Mouse (Mus musculus) liver, adult (tissue): ENCODE data around the gene Gorasp2.

Experiments used
- GATA4 ChIP-seq: IDR thresholded peaks from 2 replicates; pipeline ENCODE4 v1.6.1; 2014; ENCODE audit warnings: mild to moderate bottlenecking, low read length; ENCODE audit not compliant: insufficient replicate concordance

Gorasp2 gene

GRCm38 (mm10) chr2:70700851-70701250, 39.5 kb downstream of the Gorasp2 start:
- TF ChIP-seq GATA4 = no peak

- TF ChIP-seq GATA4 = no peak
Measured at GRCm38 (mm10) chr2:70701571-70701970, 40.2 kb downstream of the Gorasp2 start.

GRCm38 (mm10) chr2:70702403-70702802, 41.0 kb downstream of the Gorasp2 start:
- TF ChIP-seq GATA4 = no peak

GRCm38 (mm10) chr2:70708986-70709730, 47.8 kb downstream of the Gorasp2 start:
- TF ChIP-seq GATA4 = no peak

GRCm38 (mm10) chr2:70710236-70710635, 48.9 kb downstream of the Gorasp2 start:
- TF ChIP-seq GATA4 = no peak

- no peak for TF ChIP-seq GATA4
Measured at GRCm38 (mm10) chr2:70710878-70711277, 49.5 kb downstream of the Gorasp2 start.

- no peak for TF ChIP-seq GATA4
Measured at GRCm38 (mm10) chr2:70723610-70724243, 62.4 kb downstream of the Gorasp2 start.

GRCm38 (mm10) chr2:70727089-70727488, 65.7 kb downstream of the Gorasp2 start:
- TF ChIP-seq GATA4 = no peak

- TF ChIP-seq GATA4 = no peak
Measured at GRCm38 (mm10) chr2:70735534-70735933, 74.2 kb downstream of the Gorasp2 start.

- no peak for TF ChIP-seq GATA4
Measured at GRCm38 (mm10) chr2:70736008-70736407, 74.6 kb downstream of the Gorasp2 start.

- no peak for TF ChIP-seq GATA4
Measured at GRCm38 (mm10) chr2:70741901-70742300, 80.5 kb downstream of the Gorasp2 start.

- no peak for TF ChIP-seq GATA4
Measured at GRCm38 (mm10) chr2:70742588-70742987, 81.2 kb downstream of the Gorasp2 start.

- no peak for TF ChIP-seq GATA4
Measured at GRCm38 (mm10) chr2:70751655-70752054, 90.3 kb downstream of the Gorasp2 start.

GRCm38 (mm10) chr2:70752149-70752548, 90.8 kb downstream of the Gorasp2 start:
- TF ChIP-seq GATA4 = no peak
